In genomic region chr19:55745192-55745578, GRCm38 (mm10) we compare ENCODE assay signal across 8 mouse cellular contexts. TPM values are rescaled to one million over a fixed set of nuclear protein-coding genes. Genes with fewer than 3 reads are reported as not detected.
DNase-seq lines count a peak whose midpoint lies in the region; ATAC-seq and TF ChIP-seq lines count a peak whose summit lies in the region.

No protein-coding gene starts in this region.

- TF ChIP-seq POLR2A in embryonic fibroblast, embryonic 13.5 days (IDR thresholded peaks at IDR 0.05; ENCODE audit: low read depth, low read length): no peak

- TF ChIP-seq CTCF in embryonic fibroblast, embryonic 13.5 days (IDR thresholded peaks at IDR 0.05; ENCODE audit: borderline replicate concordance, insufficient read depth, low read length): no peak
- no peak for TF ChIP-seq CTCF in intestine, postnatal 0 days (IDR thresholded peaks at IDR 0.05; ENCODE audit: low read depth)

- peaks cover 14% of the 10 kb centered on the region for H3K4me1 ChIP-seq in embryonic fibroblast, embryonic 13.5 days (ENCODE audit: control insufficient read depth, insufficient read depth, low read length)
- no peaks in the 10 kb centered on the region; the same call in 1 of the 2 replicates for H3K4me1 ChIP-seq in intestine, postnatal 0 days (replicated peaks; ENCODE audit: control insufficient read depth, insufficient read depth, low read length)
- H3K4me1 ChIP-seq in neural tube, embryonic 12.5 days: peaks cover 68% of the 10 kb centered on the region

- H3K36me3 ChIP-seq in intestine, postnatal 0 days (ENCODE audit: control insufficient read depth, insufficient read depth): 0 out of 2 replicates have a peak, but pooled peaks cover 4% of the 10 kb centered on the region
- H3K36me3 ChIP-seq in neural tube, embryonic 12.5 days: no peaks in the 10 kb centered on the region

- H3K27me3 ChIP-seq in intestine, postnatal 0 days (replicated peaks; ENCODE audit: control insufficient read depth, insufficient read depth, low read length): no peaks in the 10 kb centered on the region
- H3K27me3 ChIP-seq in neural tube, embryonic 12.5 days (replicated peaks): peaks cover 5% of the 10 kb centered on the region; the same call in 1 of the 2 replicates

- H3K27ac ChIP-seq in embryonic fibroblast, embryonic 13.5 days (ENCODE audit: insufficient read depth, low read length): peak overlapping the region; percentile 98
- H3K27ac ChIP-seq in intestine, postnatal 0 days (ENCODE audit: low read depth, low read length): no peak overlapping the region
- H3K27ac ChIP-seq in neural tube, embryonic 12.5 days: no peak overlapping the region

- H3K4me2 ChIP-seq in intestine, postnatal 0 days (replicated peaks; ENCODE audit: low read depth): peak overlapping the region; percentile 92
- peak overlapping the region; percentile 83 for H3K4me2 ChIP-seq in neural tube, embryonic 12.5 days (replicated peaks)

- peak overlapping the region; percentile 96; the same call in 1 of the 2 replicates for H3K9ac ChIP-seq in intestine, postnatal 0 days (ENCODE audit: low read depth, low read length)
- no peak overlapping the region; the same call in 1 of the 2 replicates for H3K9ac ChIP-seq in neural tube, embryonic 12.5 days

- WGBS in intestine, postnatal 0 days: 32% methylated on average over 9 of the region's 9 CpGs
- WGBS in neural tube, embryonic 12.5 days: 5% methylated on average over 9 of the region's 9 CpGs

- ATAC-seq in intestine, postnatal 0 days: no peak
- no peak for ATAC-seq in neural tube, embryonic 12.5 days (ENCODE audit: low FRiP score, low read depth)
- ATAC-seq in megakaryocyte, adult 5-6 weeks (ENCODE audit: poor library complexity, severe bottlenecking): no peak

- no peaks in the 10 kb centered on the region for H3K9me3 ChIP-seq in intestine, postnatal 0 days (ENCODE audit: control insufficient read depth)
- H3K9me3 ChIP-seq in neural tube, embryonic 12.5 days: no peaks in the 10 kb centered on the region

- H3K4me3 ChIP-seq in embryonic fibroblast, embryonic 13.5 days (ENCODE audit: insufficient read depth, low read length): peak overlapping the region; percentile 91
- H3K4me3 ChIP-seq in intestine, postnatal 0 days (ENCODE audit: low read depth, low read length): peak overlapping the region; percentile 80; the same call in 1 of the 2 replicates
- H3K4me3 ChIP-seq in neural tube, embryonic 12.5 days: peak overlapping the region; percentile 67

- peak; percentile 13 for DNase-seq in kidney, adult 18-20 months
- DNase-seq in kidney, postnatal 4 days: no peak
- DNase-seq in spleen, postnatal 14 days (ENCODE audit: low spot score in 2 of 2): no peak
- no peak for DNase-seq in right cerebral cortex, postnatal 25 days

RNA-seq across cellular contexts. Expression of gene Tcf7l2, which starts 3.6 kb away (rescaled TPM):
- polyA plus RNA-seq in embryonic fibroblast, embryonic 13.5 days (2011; ENCODE audit: insufficient read length, low read depth, missing spikeins): 29.8 and 41.1 TPM in 2 replicates
- 32.4 and 37.4 TPM in 2 replicates for polyA plus RNA-seq in intestine, postnatal 0 days (2015; fragmentation: Nextera tagmentation; extraction: Ambion mirVana)
- polyA plus RNA-seq in neural tube, embryonic 12.5 days (2016; fragmentation: Nextera tagmentation; extraction: Ambion mirVana): 39.1 and 39.5 TPM in 2 replicates
- total RNA-seq in megakaryocyte, adult 5-6 weeks (2015): 0.47 and 1.4 TPM in 2 replicates
- 0.41 and 0.81 TPM in 2 replicates for total RNA-seq in megakaryocyte, adult 5-6 weeks (2017)
